Mouse (Mus musculus) ovary, postnatal 10 days (tissue): ENCODE results near the gene Spg11.

ENCODE experiments used
- DNase-seq: peaks from one replicate; pipeline ENCODE4 v3.0.0; 2022; ENCODE audit warnings: low spot score

Gene Spg11

DNA sequence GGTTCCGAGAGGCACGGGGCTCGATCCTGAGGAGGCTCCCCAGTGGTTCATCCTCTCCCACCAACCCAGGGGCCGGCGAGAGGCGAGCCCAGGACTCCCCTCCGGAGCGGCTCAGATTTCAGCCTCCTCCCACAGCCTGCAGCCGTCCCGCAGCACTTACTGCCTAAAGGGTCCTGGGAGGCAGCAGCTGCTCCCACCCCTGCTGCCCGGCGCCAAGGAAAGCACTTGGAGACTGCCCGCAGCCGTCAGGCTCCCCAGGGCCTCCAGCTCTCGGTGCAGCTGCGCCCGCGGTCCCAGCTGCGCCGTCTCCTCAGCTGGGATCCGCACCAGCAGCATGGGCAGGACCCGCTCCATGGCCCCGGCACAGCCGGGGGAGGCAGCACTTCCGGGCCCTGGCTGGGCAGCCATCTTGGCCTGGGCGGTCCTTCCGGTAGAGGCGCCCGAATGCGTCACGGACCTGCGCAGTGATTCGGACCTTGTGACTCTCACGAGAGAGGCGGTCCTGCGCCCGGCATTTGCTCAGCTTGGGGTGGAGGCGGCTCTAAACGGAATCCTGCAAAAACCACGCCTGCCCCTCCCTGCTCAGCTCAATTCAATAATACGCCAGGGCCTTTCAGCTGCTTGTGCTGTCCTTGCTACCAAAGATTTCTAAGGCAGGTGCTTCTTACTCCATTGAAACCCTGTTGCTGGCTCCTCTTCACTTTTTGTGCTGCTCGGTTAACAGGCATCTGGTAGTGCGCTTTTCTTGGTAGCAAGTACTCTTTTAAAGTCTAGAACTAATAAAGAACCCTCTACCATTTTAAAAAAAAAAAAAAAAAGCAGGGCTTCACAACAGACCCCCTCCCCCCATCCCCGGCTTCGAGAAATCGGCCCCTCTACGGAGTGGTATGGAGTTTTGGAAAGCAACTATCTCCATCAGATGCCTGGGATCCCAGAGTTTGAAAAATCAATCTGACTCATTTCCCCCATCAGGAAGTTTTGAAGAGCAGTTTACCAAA, at the start of gene Spg11:
Gene Spg11 (minus strand): TSS at position 426 of the 998 bp plus-strand sequence.
- DNase-seq, result peak; percentile 92

DNA sequence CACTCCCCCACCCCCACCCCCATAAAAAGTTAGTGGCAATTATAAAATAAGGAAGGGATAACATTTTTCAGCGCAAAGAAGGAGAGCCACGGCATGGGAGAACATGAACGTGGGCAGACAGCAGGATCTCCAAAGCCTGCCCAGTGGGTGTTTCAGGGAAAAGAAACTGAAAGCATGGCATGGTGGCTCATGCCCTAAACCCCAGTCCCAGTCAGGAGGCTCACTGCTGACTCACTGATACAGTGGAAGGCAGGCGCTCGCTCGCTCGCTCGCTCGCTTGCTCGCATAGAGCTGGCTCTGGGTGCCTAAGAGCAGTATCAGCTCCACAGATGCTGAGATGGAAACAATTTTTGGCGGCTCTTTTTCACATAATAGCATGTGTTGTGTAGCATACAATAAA, 46.1 kb upstream of the Spg11 start:
- DNase-seq, result no peak

DNA sequence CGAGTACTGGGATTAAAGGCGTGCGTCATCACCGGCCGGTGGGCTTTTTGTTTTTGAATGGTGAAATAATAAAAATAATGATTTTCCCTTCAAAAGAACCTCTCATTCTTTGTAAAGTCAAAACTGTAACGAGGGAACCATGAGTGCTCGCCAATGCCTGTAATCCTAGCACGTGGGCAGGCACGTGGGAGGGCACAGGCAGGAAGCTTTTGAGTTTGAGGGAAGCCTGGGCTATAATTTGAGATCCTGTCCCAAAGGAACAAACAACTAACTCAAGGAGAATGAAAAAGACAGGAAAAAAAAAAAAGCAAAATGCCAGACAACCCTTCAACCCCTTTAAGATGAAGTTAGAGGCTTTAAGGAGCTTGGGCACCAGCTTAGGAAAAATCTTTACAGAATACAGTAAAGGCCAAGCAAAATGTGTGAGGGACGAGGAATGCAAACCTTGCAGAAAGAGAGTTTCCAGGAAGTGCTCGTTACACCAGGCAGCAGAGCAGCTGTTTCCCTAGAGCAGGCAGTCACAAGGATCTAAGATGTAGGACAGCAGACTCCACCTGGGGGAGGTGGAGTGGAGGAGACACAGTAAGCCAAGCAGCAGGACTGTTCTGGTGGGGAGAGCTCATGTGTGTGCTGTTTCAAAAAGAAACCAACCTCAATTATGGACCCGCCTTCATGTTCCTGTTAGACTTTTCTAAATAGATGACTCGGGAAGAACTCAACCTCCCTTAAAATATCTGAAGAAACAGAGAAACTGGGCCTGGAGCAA, 45.4 kb upstream of the Spg11 start:
- no peak for DNase-seq

DNA sequence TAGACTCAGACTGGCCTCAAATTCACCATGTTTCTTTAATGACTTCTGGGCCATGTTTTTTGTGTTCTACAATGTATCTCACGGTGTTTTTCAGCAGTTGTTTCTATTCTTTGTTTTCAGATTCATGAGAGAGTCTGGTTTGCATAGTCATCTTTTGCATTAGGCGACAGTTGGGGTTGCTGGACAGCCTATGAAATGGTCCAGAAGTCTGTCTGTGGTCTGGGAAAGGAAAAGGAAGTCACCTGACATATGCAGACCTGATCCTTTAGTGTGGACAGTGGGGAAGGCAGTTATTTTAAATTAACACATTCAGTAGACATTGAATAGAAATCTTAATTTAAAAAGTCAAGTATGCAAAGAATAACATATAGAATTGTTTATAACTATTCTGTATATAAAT, 44.3 kb upstream of the Spg11 start:
- no peak for DNase-seq

DNA sequence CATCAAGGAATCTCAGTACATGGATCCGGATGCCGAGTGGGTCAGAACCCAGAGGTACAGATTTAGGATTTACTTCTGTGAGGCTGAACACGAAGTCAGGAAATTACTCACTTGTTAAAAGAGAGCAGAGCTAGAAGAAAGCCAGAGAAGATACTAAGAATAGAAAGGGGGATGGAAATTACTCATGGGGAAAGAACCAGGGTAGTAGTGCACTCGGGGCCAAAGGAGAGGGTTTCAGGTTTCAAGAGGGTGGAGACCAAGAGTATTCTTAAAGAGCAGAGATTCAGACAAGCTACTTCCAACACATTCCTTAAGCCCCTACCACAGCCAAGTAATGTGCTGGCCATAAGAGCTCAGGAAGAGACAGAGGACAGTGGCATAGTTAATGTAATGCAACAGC, 43.4 kb upstream of the Spg11 start:
- no peak for DNase-seq

DNA sequence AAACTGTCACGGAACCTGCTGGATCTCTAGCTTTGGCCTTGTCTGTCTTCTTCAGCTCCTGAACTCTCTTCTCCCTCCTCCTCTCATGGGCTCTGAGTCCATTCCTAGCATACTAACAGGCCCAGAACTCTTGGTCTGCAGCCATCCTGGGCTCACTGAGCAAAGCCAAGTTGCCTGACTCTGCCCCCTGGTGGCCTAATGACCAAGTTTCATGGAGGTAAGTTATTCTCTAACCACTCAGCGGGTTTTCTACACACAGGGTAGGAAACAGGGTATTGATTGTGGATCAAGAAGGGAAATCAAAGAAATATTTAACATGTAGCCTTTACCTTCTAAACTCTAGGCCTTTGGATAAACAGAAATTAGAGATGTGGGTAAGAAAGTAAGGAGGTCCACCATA, 42.5 kb upstream of the Spg11 start, which contains the start of gene Trim69:
Gene Trim69 (plus strand): TSS at position 21 of the 400 bp plus-strand sequence.
- peak; percentile 49 for DNase-seq

DNA sequence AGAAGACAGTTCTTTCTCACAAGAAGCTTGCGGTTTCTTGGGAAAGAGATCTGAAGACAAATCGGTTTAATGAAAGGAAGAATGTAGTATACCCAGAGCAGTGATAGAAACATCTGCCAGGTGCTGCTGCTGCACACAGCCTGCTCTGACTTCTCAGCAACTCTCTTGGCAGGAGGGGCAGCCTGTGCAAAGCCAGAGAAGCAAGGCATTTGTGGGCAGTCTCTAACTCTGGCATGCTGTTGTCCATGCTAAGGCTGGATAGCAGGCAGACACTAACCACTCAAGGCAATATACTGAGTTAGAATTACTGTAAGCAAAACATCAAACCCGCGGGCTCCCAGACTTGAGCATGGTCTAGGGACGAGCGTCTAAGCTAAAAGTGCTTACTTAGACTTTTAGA, 41.5 kb upstream of the Spg11 start:
- no peak for DNase-seq

DNA sequence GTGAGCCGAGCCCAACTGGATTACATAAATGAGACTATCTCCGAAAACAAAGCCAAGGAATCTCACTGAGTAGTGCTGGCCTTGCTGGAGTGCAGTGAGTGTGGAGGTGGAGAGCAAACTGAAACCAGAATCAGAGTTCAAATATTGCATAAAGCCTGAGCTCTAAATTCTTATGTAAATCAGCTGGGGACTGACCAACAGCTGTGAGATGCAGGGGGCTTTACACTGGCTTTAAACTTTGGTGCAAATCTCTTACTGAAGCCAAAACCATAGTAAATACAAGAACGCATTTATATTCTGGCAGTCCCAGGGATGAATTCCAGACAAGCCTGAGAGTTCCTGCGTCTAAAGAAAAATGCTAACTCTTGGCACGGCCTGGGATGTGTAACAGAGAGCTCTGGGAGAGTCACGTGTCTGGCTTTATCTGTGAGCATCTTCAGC, 40.2 kb upstream of the Spg11 start:
- no peak for DNase-seq

DNA sequence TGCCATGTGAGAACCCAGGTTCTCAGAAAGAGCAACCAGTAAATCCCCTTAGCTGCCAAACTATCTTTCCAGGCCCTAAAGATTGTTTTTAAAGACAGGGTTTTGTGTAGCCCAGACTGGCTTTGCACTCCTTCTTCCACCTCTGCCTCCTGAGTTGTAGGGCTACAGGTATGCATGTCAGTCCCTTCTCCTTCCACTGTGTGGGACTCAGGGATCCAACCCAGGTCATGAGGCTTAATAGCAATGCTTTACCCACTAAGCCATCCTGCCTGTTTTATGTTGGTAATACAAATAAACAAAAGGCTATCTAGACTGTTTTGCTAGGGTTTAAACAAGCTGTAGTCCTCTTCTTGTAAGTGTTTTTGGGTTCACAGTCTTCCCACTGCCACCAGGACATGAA, 39.4 kb upstream of the Spg11 start:
- DNase-seq, result no peak

DNA sequence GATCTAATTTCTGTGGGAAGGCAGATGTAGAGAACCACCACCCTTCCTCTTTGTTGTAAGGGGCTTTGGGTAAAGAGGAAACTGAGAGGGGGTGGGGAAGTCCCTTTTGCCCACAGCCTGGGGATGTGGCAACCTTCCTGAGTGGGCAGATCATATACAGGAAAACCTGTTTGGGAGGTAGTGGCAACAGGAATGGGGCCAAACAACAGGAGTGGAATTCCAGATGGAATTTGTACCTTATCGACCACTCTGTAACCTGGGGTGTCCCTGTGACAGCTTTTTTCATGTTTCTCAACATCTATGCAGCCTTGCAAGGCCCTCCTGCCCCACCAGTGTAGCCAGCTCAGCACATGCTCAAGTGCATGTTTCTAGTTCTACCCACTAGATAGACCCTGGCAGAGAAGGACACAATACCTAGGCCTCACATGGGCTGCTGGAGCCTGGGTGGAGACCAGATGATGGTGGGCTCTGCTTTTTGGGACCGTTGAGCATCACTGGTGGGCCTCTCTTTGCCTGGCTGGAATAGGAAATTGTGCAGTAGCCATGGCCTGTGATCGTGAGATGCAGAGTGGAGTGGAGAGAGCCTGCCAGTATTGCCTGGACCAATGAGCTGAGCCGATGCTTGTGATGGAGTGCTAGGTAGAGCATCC, 38.0 kb upstream of the Spg11 start:
- DNase-seq, result no peak

DNA sequence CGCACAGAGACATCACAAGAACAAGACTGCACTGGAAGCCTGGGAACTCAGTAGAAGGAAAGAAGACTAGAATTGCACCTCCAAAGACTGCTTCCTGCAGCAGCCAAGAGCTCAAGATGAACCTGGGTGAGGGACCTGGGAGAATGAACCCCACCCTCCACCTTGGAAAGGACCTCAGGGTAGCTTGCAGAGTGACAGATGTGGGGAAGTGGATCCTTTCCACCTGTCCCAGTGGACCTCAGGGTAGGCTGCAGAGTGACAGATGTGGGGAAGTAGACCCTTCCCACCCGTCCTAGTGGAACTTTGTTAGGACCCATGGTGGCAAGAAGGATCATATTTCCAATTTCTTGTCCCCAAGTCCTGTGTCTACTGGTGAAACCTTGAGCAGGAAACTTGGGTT, 37.1 kb upstream of the Spg11 start:
- no peak for DNase-seq

DNA sequence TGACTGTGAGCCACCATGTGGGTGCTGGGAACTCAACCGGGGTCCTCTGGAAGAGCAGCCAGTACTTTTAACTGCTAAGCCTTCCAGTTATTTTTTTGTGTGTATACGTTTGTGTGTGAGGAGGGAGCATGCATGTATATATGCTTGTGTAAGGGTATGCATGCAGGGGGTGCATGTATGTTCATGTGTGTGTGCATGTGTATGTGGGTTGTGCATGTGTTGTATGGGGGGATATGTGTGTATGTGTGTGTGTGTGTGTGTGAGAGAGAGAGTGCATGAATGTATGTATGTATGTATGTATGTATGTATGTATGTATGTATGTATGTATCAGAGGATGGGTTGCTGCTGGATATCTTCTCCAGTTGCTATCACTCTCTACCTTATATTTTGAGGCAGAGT, 36.3 kb upstream of the Spg11 start:
- DNase-seq, result no peak

DNA sequence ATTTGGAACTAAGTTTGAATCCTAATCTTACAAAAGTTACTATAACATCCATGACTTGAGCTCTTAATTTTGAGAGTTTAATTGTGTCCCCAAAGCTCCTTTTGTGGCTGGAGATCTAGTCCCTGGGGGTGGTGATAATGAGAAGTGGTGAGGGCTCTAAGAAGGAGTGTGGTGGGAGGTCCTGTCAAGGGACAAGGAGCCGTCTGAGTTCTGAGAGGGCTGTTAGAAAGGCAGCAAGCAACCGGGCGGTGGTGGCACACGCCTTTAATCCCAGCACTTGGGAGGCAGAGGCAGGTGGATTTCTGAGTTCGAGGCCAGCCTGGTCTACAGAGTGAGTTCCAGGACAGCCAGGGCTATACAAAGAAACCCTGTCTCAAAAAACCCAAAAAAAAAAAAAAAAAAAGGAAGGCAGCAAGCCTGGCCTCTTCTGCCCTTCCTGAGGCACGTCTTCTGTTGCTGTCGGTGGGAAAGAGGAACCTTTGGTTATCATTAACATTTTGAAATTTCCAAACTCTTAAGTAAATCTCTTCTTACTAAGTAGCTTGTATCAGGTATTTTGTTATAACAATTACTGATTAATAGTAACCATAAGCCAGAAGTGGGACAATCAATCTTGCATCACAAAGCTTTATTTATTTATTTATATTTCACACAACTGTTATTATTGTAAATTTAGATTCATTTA, 35.6 kb upstream of the Spg11 start:
- DNase-seq, result no peak

DNA sequence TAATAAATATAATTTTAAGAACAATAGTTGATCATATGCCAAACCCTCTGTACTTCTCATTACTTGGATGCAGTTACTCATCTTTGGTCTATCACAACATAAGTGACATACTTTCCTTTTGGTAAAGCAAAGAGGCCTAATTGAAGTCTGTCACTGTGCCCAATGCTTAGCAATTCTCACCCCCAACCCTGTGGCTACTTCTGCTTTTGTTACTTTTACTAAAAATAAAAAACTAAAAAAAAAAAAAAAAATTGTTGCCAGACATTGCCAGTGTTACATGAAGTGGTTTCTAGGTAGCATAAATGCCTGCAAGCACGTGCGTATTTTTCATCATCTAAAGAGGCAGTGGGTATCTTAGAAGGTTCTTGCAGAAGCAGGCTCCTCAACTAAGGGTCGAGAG, 34.7 kb upstream of the Spg11 start:
- DNase-seq, result no peak

DNA sequence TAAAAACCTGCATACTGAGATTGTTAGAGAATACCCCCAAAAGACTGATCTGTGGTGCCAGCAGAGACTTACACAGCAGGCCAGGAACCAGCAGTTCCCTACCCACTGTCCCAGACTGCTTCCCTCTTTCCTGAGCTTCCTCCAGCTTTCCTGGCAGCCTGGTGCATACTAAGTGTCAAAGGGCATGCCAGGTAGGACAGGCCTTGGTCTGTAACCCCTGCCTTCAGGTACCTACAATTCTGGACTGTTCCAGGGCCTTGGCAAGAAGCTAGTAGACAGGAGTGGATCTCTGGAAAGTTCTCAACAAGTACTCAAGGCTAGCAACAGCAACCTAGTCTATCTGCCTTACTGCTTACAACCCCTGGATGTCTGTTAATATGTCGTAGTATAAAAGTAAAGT, 33.0 kb upstream of the Spg11 start:
- DNase-seq, result no peak

DNA sequence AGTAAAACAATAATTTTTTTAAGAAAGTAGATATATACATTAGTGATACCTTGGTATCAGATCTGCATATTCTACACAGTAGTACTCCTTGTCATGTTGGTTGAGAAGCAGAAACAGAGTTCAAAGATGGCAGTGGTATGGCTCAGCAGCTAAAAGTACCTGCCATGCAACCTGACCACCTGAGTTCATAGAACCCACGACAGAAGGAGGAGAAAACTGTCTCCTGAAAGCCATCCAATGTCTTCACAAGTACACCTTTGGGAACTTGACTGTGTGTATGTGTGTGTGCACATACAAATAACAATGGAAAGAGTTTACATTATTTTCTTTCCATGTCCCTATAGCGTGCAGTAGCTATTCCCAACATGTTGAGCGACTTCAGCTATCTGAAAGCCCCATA, 31.5 kb upstream of the Spg11 start:
- DNase-seq, result no peak

DNA sequence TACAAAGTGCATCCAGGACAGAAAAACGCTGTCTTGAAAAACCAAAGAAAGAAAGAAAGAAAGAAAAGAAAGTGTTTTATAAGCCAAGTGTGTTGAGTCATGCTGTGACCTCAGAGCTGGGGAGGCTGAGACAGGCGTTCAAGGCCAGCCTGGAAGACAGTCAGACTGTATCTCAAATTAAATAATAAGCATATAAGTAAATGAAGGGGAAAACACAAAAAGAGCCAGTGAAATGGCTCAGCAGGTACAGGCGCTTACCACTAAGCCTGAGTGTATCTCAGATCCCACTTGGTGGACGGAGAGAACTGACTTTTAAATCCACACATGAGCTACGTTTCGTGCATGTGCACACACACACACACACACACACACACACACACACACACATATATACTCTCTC, 31.1 kb upstream of the Spg11 start:
- DNase-seq, result no peak

DNA sequence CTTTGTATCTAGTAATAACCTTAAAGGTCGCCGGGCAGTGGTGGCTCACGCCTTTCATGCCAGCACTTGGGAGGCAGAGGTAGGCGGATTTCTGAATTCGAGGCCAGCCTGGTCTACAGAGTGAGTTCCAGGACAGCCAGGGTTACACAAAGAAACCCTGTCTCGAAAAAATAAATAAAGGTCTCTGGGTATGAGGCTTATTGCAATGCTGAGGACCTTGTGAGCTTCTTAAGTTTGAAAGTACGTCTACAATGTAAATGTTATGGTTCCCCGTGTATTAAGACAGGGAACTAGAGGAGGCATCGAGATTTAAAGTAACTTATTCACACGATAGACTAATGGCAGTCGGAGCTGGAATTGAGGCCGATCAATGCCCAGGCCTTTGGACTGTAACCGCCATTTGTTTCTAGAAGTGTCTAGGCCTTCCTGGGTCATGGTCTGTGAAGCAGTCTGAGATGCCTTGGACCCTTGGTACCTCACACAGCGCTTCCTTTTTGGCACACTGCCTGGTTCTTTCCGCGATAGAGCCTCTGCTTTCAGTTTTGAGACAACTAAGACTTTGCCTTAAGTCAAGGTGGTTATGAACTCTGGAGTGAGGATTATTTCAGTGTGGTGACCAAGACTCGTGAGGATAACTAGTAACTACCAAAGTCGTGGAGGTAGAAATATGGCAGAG, 30.2 kb upstream of the Spg11 start:
- peak; percentile 19 for DNase-seq

DNA sequence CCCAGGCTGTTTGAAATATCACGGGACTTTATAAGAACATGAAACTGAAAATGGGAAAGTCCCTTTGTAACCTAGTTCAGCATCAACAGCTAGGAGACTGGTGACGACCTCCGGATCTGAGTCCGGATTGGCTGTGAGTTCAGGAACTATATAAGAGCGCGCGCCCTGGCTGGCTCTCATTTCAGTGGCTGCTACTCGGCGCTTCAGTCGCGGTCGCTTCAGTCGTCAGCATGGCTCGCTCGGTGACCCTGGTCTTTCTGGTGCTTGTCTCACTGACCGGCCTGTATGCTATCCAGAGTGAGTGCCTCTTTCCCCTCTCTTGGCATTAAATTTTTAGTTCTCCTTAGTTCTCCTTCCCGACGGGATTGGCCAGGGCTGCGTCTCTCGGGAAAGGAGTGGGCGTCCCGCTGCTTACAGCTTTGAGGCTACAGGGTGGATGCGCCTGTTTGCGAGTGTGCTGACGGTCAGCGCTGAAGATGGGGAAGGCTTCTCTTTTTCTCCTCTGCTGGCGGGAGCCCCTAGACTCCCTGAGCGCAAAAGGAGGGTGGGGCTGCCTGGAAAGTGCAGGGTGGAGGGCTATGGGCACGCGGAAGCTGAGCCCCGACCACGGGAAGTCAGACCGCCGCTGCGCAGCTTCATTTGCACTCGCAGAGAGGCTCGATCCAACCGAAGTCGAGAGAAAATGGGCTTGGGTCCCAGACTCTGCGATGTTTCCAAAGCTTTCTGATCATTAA, 29.5 kb upstream of the Spg11 start, which contains the start of gene B2m:
Gene B2m (plus strand): TSS at position 179 of the 734 bp plus-strand sequence.
- peak; percentile 93 for DNase-seq

DNA sequence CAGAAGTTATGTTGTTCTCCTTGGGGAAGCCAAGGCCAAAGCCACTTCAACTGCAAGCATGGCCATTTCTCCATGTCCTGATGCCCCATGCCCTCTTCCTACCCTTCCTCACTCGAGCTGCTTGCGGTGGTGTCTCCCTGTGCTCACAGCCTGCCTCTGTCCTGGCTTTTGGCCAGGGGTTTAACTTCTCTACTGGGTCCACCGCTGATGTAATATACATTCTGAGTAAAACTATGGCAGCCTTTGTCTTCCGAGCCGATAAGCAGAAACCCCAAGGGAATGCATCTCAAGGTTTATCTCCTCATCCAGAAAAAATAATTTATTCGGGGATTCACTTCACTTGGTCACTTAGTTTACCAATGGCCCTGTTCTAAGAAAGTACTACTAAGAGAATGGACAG, 28.5 kb upstream of the Spg11 start:
- DNase-seq, result no peak

DNA sequence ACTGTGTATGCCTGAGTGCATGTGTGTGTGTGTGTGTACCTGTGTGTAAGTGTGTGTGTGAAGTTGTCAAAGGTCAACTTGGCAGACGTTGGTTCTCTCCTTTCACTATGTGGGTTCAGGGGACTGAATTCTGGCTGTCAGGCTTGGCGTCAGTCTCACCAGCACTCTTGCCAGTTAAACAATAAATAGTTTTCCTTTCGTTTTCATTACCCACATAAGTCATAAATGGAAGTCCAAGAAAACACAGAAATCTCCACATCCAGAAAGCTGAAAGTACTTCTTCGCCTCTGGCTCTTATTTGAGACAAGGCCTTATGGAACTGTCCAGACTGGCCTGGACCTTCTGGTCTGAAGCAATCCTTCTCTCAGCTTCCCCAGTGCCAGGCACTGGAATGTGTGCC, 27.6 kb upstream of the Spg11 start:
- DNase-seq, result no peak
